Mouse (Mus musculus) c-Kit-positive CD71-negative TER-119-negative erythroid progenitor cells, embryonic 14.5 days (primary cell): ENCODE measurements around the gene Ifna2.
A peak's percentile ranks its signal among the peaks of the same experiment; 100 is the strongest.

Experiments used
- DNase-seq: peaks from one replicate; pipeline ENCODE4 v3.0.0-alpha.2; 2013; ENCODE audit warnings: low read depth

The Ifna2 gene

DNA sequence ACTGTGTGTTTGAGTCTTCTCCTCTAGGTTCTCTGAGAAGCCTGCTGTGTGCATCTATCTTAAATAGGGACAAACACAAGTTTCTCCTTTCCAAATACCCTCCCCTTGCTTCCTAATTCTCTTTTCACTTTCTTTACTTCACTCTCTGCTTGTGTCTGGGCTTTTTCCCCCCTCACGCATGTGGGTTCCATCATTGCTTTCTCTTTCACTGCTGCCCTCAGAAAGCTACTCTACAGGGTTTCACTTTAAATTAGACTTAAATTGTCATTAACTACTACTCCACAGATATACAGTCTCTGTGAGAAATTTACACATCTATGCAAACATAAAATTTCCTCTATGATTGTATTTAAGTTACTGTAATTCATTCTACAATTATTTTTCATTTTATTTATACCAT, at the start of gene Ifna2:
Gene Ifna2 (minus strand): TSS at position 101 of the 400 bp plus-strand sequence.
- DNase-seq = no peak

DNA sequence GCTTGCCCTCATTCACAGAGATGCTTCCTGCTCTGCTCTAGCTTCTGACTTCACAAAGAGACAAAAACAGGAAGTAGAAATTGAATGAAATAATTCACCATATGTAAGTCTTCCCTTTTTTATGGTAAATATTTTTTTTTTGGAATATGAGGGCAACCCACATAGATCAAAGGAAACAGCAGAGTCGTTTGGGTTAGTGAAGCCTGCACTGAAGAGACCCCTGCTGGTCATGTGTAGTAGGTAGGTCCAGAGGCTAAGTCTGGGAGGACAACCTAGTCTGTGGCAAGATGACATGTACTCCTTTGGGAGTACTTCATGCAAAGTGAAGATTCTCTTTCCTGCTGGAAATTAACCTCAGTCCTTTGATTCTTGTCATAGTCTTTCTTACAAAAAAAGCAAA, 43.6 kb upstream of the Ifna2 start:
- no peak for DNase-seq

DNA sequence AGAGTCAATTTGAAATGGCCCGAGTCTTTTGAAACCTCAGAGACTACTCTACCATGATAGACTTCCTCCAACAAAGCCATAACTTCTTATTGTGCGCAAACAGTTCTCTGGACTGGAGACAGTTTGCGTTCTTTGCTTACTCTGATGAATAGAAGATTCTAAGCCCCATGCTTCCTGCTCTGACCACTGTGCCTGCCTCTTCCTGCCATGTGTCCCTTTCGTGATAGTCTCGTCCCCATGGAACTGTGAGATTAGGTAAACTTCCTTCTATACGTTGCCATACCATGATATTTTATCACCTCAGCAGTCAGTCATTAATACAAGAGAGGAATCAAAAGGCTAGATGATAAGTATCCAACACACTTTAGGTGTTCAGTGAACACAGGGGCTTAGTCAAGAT, 43.0 kb upstream of the Ifna2 start:
- DNase-seq = no peak

DNA sequence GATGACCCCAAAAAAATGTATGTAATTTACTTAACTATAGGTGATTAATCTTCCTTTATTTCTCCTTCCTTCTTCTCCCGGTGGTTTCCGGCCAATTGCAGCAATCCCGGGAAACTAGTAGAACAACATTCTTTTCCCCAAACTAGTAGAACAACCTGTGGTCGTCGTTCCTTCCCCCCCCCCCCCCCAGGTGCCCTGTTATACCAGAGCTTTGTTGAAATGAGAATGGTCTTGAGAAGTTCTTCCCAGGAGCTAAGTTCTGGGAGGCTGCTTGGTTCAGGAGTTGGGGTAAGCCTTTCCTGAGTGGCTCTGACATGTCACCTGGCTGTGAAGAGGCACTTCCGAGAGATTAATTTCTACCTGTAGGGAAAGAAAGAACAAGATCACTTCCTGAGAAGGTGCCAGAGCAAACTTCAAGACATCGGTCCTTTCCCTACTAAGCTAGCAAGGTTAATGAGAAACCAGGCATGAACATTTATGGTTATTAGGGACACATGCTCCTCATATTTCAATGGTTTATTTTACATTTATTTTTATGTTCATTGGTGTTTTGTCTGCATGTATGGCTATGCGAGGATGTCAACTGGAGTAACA, 39.9 kb upstream of the Ifna2 start:
- DNase-seq = no peak

DNA sequence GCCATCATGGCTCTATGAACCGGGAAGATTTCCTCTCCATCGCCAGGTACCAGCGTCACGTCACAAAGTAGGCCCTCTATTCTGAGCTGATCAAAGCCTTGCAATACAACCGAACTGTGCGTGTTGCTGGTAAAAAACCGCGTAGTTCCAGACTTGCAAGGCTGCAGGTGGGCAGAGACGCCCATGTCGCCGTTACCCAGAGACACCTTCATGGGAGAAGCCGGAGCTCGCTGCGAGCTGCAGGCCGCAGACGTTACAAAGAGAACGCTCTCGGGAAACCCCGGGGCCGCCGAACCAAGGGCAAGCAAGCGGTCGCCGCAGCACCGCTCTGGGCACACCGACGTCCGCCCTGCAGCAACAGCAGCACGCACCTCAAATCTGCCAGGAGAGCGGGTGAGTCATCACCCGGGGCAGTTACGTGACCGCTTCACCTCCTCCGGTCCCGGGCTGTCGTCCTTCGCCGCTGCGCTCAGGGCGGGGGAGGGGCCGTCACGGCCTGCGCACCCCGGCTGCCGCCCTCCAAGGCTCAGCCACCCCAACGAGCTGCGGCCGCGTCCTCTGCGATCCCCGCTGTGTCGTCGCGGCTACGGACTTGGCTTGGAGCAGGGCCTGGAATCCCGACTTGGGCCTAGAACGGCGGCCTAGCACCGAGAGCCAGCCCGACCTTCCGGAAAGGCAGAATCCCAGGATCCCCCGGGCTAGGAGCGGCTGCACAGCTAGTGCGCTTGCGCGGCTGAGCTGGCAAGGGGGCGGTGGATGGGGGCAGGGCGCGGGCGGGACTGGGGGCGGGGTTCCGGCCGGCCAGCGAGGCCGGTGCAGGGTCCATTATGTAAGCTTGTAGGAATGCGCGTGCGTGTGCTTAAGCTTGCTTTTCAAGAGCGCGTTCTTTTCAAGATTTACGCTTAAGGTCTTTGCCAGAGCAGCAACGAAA, 38.3 kb upstream of the Ifna2 start, which contains the start of the genes Gm26566 and Klhl9:
Gene Gm26566 (plus strand): TSS at position 15 of the 931 bp plus-strand sequence.
Gene Klhl9 (minus strand): TSS at position 675 of the 931 bp plus-strand sequence.
- DNase-seq = peak; percentile 79

DNA sequence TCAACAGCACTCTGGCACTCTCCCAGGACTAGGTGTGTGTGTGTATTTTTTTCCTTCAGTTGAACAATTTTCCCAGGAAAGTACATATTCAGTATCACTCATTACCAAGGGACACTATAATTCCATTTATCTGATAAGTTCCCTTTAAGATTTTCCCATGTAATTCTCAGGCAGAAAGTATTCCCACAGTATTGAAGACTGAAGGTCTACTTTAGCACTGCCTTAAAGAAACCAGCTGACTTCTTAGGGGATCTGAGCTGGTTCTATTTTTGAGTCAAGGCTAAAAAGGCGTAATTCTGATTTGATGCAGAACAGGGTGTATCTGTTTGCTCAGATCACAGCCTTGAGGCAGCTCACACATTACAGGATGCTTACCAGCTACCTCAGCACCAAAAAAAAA, 35.0 kb upstream of the Ifna2 start:
- no peak for DNase-seq

DNA sequence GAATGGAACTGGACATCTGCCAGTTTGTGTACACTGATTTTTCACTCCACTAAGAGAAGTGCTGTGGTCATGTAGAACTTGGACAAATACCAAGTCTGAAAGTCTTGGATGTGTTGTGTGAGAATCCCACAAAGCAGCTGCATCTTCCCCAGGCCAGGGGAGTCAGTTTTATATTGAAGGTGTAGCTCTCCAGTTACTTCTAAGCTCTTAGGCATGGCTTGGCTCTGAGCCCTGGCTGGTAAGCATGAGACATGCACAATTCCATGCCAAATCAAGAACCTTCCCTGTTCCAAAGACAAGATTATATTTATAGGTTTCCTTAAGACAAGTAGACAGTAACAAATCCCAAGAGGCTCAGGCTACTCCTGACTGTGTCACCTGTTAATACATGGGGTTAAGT, 31.3 kb upstream of the Ifna2 start:
- DNase-seq = no peak

DNA sequence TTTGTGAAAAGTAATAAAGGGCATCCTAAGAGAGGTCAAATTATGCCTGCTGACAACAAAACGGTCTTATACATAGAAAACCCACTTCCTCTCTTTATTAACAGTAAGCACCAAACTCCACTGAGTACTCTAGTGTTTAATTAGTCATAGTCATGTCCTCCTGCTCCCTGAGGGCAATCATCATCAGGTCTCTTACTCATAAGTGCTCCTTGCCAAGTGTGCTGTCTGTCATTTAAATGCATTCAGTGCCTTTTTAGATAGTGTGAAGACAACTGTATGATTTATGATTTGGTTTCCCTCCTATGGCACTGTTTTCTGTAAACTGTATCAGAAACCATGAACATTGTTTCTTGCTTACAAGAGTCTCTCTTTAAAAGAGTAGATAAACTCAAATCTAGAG, 30.6 kb upstream of the Ifna2 start:
- no peak for DNase-seq

DNA sequence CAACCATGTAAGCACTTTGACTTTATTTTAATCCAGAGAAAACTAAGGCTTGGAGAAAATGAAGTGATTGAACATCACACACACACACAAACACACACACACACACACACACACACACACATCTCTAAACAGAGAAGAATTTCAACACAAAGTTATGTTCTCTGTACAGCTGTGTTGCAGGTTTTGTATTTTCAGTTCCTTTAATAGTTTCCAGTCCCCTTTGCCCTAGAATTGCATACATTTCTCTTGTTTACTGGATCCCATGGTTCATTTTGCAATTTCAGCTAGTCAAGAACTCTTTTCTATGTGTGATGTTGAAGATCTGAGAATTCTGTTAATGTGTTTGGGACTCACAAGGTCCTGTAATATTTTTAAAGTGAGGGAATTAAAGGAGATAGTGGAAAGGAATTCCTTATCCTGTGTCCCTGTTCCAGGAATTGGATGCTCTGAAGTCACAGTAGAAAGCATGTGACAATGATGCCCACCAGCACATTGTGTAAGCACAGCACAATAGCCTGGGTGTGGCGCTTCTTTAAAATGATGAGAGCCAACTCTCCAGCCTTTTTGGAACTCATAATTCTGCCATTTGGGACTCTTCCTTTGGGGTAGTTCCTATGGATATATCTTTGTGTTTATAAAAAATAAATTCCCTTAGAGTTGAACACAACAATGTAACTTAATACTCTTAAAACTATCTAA, 23.6 kb upstream of the Ifna2 start:
- DNase-seq = no peak

DNA sequence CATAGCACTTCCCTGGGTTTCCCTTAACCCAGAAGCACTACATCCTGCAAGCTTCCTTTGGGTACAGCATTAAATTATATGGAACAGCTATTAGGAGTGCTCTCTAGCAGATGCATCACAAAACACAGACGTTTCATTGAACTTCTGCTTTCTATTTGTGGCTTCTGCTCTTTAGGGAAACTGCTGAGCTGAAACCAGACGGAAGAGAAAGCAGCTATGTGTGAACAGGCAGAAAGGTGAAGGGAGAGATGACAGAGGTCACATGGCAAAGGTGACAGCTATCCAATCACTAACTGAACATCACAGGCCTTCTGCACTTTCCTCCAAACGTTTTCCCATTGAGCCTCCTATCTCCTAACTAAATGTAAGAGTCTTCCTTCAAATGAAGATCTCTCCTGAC, 22.2 kb upstream of the Ifna2 start:
- no peak for DNase-seq

DNA sequence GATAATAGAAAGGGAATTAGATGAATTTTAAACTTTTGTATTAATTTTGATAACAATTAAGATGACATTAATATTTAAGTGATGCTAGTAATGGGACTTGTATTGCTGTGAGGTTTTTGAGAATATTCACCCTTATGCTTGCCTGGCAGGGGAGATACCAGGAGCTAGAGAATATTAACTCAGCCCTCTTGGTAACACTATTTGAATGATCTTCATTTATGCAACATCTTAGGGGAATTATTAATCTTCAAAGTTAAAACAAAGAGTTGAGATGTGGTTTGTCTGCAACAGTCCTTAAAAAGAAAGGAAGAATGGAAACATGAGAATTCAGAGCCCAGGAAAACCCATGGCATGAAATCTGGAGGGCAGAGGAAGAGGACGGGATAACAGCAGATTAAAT, 15.6 kb upstream of the Ifna2 start:
- DNase-seq = no peak

DNA sequence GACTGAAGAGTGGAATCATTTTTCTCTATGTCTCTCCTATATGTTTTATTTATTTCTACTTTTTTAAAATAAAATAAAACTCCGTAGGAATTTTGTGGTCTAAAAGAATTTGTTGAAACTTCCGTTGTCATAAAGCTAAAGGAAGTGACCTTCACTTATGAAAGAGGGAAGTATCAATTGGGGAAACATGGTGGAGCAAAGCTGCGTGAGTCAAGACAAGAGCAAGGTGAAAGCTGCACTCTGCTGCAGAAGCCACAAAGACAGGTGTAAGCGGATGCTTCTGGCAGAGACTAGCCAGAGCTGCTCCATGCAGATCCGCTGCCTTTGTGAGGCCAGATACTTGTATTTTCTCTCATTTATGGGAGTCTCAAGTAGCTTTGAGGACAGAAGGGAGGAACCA, 15.1 kb upstream of the Ifna2 start:
- no peak for DNase-seq

DNA sequence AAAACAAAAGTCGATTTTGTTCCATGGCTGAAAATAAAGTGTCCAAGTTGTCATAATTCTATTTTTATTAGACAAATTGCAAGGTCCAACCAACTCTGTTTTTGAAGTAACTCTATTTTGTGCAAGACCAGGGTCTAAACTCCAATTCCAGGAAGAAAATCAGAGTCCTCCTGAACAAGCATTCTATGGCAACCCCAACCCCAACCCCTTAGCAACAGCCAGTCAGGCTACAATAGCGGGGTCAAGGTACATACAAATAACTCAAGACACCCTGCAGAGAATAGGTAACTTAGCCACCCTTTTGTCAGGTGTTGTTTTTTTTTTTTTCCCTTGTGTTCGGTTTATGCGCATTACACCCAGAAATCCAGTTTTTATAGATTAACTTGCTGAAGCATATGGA, 14.0 kb upstream of the Ifna2 start:
- no peak for DNase-seq

DNA sequence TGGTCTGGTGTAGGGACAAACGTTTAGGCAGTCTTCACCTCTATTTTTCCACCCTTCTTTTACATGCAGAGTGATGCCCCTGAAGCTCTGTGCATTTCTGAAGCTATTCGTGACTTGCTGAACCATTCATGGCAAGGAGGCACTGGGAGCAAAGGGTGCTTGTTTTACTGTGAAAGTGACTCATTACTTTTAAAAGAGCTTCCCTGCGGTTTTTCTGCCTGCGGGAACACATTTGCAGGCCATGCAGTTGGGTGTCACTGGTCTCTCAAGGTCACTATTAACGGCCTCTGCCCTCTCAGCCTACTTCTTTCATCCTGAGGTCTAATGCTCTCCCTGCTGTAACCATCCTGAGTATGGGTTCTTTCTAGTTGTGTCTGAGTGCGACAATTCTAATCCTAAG, 13.4 kb upstream of the Ifna2 start:
- no peak for DNase-seq

DNA sequence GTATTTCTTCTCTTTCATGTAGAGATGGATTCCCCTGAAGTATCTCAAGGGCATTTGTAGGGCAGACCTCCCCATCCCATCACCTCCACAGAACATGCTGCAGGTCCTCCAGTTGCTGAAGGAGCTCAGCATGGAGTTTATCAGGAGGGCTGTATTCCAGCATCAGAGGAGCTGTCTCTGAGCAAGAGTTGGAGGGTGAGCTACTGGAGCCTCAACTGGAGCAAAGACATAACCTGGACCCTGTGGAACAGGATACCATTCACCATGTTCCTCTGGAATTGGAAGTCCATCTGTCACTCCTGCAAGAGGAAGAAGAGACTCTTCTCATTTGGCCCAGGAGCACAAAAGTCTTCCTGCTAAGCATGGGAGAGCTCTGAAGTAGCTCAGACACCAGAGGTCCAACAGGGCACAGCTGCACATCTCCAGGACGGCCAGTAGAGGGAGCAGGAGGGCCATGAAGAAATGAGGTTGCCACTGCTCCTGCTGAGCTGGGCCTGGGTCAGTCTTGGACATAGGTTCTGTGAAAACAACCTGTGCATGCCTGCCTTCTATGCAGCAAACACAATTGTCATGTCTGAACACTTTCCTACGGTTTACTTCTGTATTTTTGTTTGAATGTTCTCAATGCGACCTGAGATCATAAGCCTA, 12.6 kb upstream of the Ifna2 start:
- peak; percentile 45 for DNase-seq

DNA sequence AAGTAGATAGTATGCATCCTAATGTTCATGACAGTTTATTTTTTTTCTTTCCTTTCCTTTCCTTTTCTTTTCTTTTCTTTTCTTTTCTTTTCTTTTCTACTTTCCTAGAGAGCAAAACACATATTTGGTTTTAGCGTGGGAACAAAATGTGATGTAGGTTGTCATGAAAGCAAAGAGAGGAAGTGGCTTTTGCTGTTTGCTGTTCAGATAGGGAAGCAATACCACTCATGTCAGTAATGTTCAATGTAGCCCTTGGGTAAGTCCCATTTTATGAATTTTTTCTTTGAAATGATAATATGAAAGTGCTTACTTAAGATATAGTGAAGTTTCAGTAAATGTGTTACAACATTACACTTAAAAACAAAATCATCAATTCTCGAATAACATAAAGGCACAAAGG, 9.7 kb upstream of the Ifna2 start:
- no peak for DNase-seq

DNA sequence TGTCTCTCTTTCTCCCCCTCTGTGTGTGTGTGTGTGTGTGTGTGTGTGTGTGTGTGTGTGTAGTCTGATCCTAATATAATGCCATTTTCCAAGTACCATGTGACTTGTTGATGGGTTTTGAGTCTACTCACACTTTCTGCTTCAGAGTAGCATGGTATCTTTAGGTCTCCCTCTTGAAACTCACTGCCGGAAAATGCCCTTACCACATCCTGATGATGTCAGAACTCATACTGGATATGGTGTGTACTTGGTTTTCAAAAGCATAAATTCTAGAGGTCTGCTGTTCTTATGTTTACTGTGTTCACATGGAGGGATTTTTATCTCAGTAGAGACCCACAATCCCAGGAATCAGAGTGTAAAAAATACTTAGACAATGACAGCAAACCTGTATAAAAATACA, 8.8 kb upstream of the Ifna2 start:
- DNase-seq = no peak

DNA sequence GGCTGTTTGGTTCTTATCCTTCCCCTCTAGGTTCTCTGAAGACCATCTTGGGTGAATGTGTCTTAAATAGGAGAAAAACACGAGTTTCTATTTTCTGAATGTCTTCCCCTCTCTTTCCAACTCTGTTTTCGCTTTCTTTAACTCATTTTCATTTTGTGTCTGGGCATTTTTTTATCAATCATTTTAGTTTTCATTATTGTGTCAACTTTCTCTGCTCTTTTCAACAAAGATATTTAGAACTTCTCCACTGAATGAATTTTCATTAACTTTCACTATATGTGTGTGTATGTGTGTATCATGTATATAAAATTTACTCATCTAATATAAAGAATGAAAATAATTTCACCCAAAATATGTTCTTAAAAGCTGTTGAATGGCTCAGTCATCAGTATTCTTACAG, 7.5 kb upstream of the Ifna2 start, which contains the start of gene Ifnab:
Gene Ifnab (minus strand): TSS at position 101 of the 400 bp plus-strand sequence.
- no peak for DNase-seq

DNA sequence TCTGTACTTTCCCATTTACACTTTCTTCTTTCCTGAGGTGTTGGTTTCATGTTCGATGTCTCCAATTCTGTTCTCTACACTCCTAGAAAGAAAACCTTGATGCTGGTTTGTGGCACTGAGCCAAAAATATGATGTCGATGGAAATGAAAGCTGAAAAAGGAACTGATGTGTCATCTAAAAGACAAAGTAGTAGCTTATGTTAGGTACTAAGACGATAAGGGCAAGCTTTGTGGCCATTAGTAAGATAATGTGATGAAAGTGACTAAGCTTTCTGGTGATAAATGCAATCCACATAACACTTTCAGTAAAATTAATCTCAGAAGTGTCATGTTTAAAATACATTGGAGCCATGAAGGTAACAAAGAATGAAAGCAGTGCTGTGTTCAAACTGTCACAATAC, 2.4 kb downstream of the Ifna2 start:
- DNase-seq = no peak

DNA sequence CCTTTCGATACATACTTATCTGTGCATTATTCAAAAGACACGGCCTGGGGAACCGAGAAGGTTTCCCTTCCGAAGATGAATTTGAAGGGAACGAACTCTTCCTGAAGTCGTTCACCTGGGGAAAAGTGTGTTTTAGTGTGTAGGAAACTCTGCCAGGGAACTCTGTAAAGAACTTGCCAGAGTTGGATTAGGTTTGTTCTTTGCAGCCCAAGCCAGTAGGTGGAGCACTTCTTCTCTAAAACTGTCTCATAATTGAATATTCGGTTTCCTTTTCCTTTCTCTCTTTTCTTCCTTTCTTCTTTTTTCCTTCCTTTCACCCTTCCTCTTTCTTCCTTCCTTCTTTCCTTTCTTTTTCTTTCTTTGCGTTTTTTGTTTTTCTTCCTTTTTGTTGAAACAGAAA, 3.4 kb downstream of the Ifna2 start:
- DNase-seq = no peak

DNA sequence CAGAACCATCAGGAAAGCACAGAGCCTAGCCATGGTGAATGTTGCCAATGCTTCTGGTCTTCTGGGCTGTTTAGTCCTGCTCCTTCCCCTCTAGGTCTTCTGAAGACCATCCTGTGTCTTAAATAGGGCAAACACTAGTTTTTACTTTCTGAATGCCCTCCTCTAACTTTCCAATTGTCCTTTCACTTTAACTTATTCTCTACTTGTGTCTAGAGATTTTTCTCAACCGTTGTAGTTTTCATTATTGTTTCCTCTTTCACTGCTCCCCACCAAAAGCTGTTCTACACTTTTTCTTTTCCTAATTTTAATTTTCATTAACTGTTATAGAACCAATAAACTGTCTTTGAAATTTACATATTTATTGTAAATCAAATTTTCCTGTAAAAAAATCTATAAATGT, 6.9 kb downstream of the Ifna2 start, which contains the start of gene Ifna16:
Gene Ifna16 (minus strand): TSS at position 101 of the 400 bp plus-strand sequence.
- DNase-seq = no peak

DNA sequence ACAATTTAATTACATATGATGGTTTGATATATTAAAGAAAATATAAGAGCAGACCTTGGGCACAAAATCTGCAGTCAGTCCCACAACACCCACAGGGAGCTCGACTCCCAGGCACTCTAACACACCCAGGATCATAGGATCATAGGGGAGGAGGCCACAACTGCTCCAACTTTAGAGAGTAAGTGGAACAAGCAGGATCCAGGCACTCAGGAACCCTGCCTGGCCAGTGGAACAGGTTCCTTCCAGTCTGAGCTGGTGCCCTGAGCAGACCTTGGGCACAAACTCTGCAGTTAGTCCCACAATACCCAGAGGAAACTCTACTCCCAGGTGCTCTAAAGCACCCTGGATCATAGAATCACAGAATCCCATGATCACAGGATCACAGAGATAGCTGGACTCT, 28.3 kb downstream of the Ifna2 start:
- DNase-seq = no peak
